Mouse (Mus musculus): ENCODE data around the gene Prkn.

DNA sequence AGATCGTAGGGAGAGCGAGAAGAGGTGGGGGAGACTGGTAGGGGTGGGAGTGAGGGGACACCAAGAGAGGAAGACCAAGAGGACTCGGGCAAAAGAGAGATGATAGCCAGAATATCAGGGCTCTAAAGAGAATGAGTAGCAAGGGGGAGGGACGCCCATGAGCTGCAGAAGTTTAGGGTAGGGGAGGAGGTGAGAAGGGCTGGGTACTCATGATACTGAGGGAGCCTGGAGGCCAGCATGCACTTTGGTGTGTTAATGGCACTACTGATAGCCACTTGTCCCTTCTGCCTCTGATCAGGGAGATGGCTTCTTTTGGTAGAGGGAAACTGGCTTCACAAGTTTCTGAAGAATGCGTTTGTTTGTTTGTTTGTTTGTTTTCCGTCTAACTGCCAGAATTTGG, 1264.5 kb downstream of the Prkn start:
- TF ChIP-seq CTCF (IDR thresholded peaks at IDR 0.05; ENCODE audit: low read depth) (no peak), EP300 (IDR thresholded peaks at IDR 0.05; ENCODE audit: low read depth) (no peak)
